ENCODE assay signal across 9 mouse cellular contexts in genomic region chrX:100597439-100597838, GRCm38 (mm10). TPM values are rescaled to one million over a fixed set of nuclear protein-coding genes. Genes with fewer than 3 reads are reported as not detected.
DNase-seq lines count a peak whose midpoint lies in the region; ATAC-seq and TF ChIP-seq lines count a peak whose summit lies in the region.
"Had no signal": no experiment of that assay in that cellular context is flagged by ENCODE, and none has a peak within 500 bp of the region (broad histone marks: within the 10 kb centered on the region; RNA-seq: fewer than 3 reads in every experiment).

No protein-coding gene starts in this region.

- H3K27ac ChIP-seq in liver, adult 2 months (replicated peaks; ENCODE audit: insufficient read depth, low read depth, low read length) = no peak overlapping the region
- H3K27ac ChIP-seq in liver, embryonic 11.5 days (ENCODE audit: low read depth, low read length) = no peak overlapping the region
- H3K27ac ChIP-seq in forebrain, postnatal 0 days (ENCODE audit: low read depth, low read length) = no peak overlapping the region
- no peak overlapping the region for H3K27ac ChIP-seq in lung, embryonic 14.5 days (ENCODE audit: low read depth)

- TF ChIP-seq POLR2A in liver, adult 2 months (IDR thresholded peaks at IDR 0.05; ENCODE audit: extremely low read depth, insufficient read depth, low read length) = no peak

- no peak for ATAC-seq in liver, embryonic 11.5 days (replicated peaks; ENCODE audit: low FRiP score)
- ATAC-seq in forebrain, postnatal 0 days = peak; percentile 50; the same call in 1 of the 2 replicates
- ATAC-seq in lung, embryonic 14.5 days (ENCODE audit: insufficient read depth) = peak; percentile 62; the same call in 1 of the 2 replicates

- H3K27me3 ChIP-seq in liver, adult 2 months (ENCODE audit: control insufficient read depth, insufficient read depth, low read length) = no peaks in the 10 kb centered on the region
- H3K27me3 ChIP-seq in liver, embryonic 11.5 days (replicated peaks; ENCODE audit: control insufficient read depth, insufficient read depth, low read length) = peaks cover 18% of the 10 kb centered on the region
- no peaks in the 10 kb centered on the region for H3K27me3 ChIP-seq in forebrain, postnatal 0 days (ENCODE audit: insufficient read depth, low read length)
- no peaks in the 10 kb centered on the region for H3K27me3 ChIP-seq in lung, embryonic 14.5 days (ENCODE audit: insufficient read depth, low read length)

- peak; percentile 62 for DNase-seq in liver, adult 2 months (ENCODE audit: extremely low read depth, low read depth, low spot score)
- no peak for DNase-seq in liver, embryonic 11.5 days (ENCODE audit: low spot score)
- DNase-seq in adrenal gland, adult 2 months = peak; percentile 41
- peak; percentile 31 for DNase-seq in forebrain, postnatal 0 days
- peak; percentile 74 for DNase-seq in kidney, postnatal 10 days
- DNase-seq in lung, embryonic 14.5 days = peak; percentile 72
- DNase-seq in yolk sac, embryonic 10.5 days (ENCODE audit: low spot score) = peak; percentile 10
- DNase-seq in thymus, postnatal 0 days (ENCODE audit: low spot score) = no peak

- H3K9ac ChIP-seq in liver, adult 2 months (ENCODE audit: low read depth, low read length) = no peak overlapping the region
- no peak overlapping the region for H3K9ac ChIP-seq in liver, embryonic 11.5 days (ENCODE audit: low read depth, low read length)
- no peak overlapping the region for H3K9ac ChIP-seq in forebrain, postnatal 0 days
- H3K9ac ChIP-seq in lung, embryonic 14.5 days = no peak overlapping the region

- no peaks in the 10 kb centered on the region; the same call in 1 of the 2 replicates for H3K79me2 ChIP-seq in liver, adult 2 months (ENCODE audit: control insufficient read depth, insufficient read depth, low read length)

- no peak overlapping the region for H3K4me3 ChIP-seq in liver, adult 2 months (ENCODE audit: insufficient read depth, low read depth, low read length)
- no peak overlapping the region for H3K4me3 ChIP-seq in liver, embryonic 11.5 days (ENCODE audit: low read depth, low read length)
- H3K4me3 ChIP-seq in forebrain, postnatal 0 days (ENCODE audit: low read depth, low read length) = no peak overlapping the region
- no peak overlapping the region for H3K4me3 ChIP-seq in lung, embryonic 14.5 days (ENCODE audit: low read depth, low read length)

- H3K36me3 ChIP-seq in liver, adult 2 months (ENCODE audit: control insufficient read depth, insufficient read depth, low read length) = no peaks in the 10 kb centered on the region
- H3K36me3 ChIP-seq in liver, embryonic 11.5 days (ENCODE audit: control insufficient read depth, insufficient read depth, low read length) = no peaks in the 10 kb centered on the region
- no peaks in the 10 kb centered on the region for H3K36me3 ChIP-seq in forebrain, postnatal 0 days (ENCODE audit: insufficient read depth)
- H3K36me3 ChIP-seq in lung, embryonic 14.5 days (ENCODE audit: insufficient read depth) = no peaks in the 10 kb centered on the region

- peak; percentile 79 for TF ChIP-seq CTCF in liver, adult 2 months (IDR thresholded peaks at IDR 0.05; ENCODE audit: low read depth, low read length)
- peak; percentile 60 for TF ChIP-seq CTCF in forebrain, postnatal 0 days (IDR thresholded peaks at IDR 0.05; ENCODE audit: low read depth)
- TF ChIP-seq CTCF in lung, embryonic 14.5 days (IDR thresholded peaks at IDR 0.05; ENCODE audit: low read depth) = peak; percentile 57

- no peak overlapping the region for H3K4me2 ChIP-seq in liver, embryonic 11.5 days
- H3K4me2 ChIP-seq in forebrain, postnatal 0 days (ENCODE audit: low read depth) = no peak overlapping the region
- H3K4me2 ChIP-seq in lung, embryonic 14.5 days = no peak overlapping the region

- H3K4me1 ChIP-seq in liver, adult 2 months (ENCODE audit: control insufficient read depth, insufficient read depth, low read length) = no peaks in the 10 kb centered on the region; the same call in 1 of the 2 replicates
- H3K4me1 ChIP-seq in liver, embryonic 11.5 days (replicated peaks; ENCODE audit: control insufficient read depth, insufficient read depth, low read length) = no peaks in the 10 kb centered on the region
- no peaks in the 10 kb centered on the region for H3K4me1 ChIP-seq in forebrain, postnatal 0 days (ENCODE audit: insufficient read depth)
- no peaks in the 10 kb centered on the region for H3K4me1 ChIP-seq in lung, embryonic 14.5 days (ENCODE audit: insufficient read depth)

- H3K9me3 ChIP-seq in liver, embryonic 11.5 days (ENCODE audit: control insufficient read depth, low read length) = no peaks in the 10 kb centered on the region
- no peaks in the 10 kb centered on the region for H3K9me3 ChIP-seq in forebrain, postnatal 0 days (ENCODE audit: low read length)
- no peaks in the 10 kb centered on the region for H3K9me3 ChIP-seq in lung, embryonic 14.5 days (ENCODE audit: low read depth, low read length)

- WGBS in liver, adult 2 months = 23% methylated on average over 5 of the region's 5 CpGs
- 25% methylated on average over 5 of the region's 5 CpGs for WGBS in liver, embryonic 11.5 days
- WGBS in forebrain, postnatal 0 days = 32% methylated on average over 5 of the region's 5 CpGs
- 15% methylated on average over 5 of the region's 5 CpGs for WGBS in lung, embryonic 14.5 days

RNA-seq across cellular contexts. Expression of gene P2ry4, which starts 2.8 kb away (rescaled TPM):
- 12.2 and 15.9 TPM in 2 replicates for total RNA-seq in liver, adult 2 months (2014; rRNA removed)
- 14.7 and 20.4 TPM in 2 replicates for polyA plus RNA-seq in liver, adult 2 months (2012; rRNA removed)
- 0.06 TPM in 1 of 2 replicates, not detected in the other for polyA plus RNA-seq in liver, embryonic 11.5 days (2014; fragmentation: Nextera tagmentation; extraction: Ambion mirVana)
- total RNA-seq in adrenal gland, adult 2 months (2021) = under 1 TPM in 1 of 2 experiments, not detected in 1; 0.09 TPM
- not detected in 2 replicates for polyA plus RNA-seq in adrenal gland, adult 2 months (2012; rRNA removed)
- not detected in 2 replicates for total RNA-seq in forebrain, postnatal 0 days (2014; rRNA removed)
- not detected in 2 replicates for polyA plus RNA-seq in forebrain, postnatal 0 days (2015; fragmentation: Nextera tagmentation; extraction: Ambion mirVana)
- not detected in 2 replicates for polyA plus RNA-seq in lung, embryonic 14.5 days (2014; fragmentation: Nextera tagmentation; extraction: Ambion mirVana)
- 0.03 TPM in 1 of 2 replicates, not detected in the other for polyA plus RNA-seq in thymus, postnatal 0 days (2015; fragmentation: Nextera tagmentation; extraction: Ambion mirVana)
- polyA plus RNA-seq: lung, embryonic 16.5 days had no signal

RNA-seq across cellular contexts. Expression of gene Arr3, which starts 7.9 kb away (rescaled TPM):
- total RNA-seq in liver, adult 2 months (2014; rRNA removed) = not detected in 2 replicates
- not detected in 2 replicates for polyA plus RNA-seq in liver, adult 2 months (2012; rRNA removed)
- polyA plus RNA-seq in liver, embryonic 11.5 days (2014; fragmentation: Nextera tagmentation; extraction: Ambion mirVana) = not detected in 2 replicates
- total RNA-seq in adrenal gland, adult 2 months (2021) = not detected
- polyA plus RNA-seq in adrenal gland, adult 2 months (2012; rRNA removed) = not detected in 2 replicates
- not detected in 2 replicates for total RNA-seq in forebrain, postnatal 0 days (2014; rRNA removed)
- 0.23 TPM in 1 of 2 replicates, not detected in the other for polyA plus RNA-seq in forebrain, postnatal 0 days (2015; fragmentation: Nextera tagmentation; extraction: Ambion mirVana)
- polyA plus RNA-seq in lung, embryonic 14.5 days (2014; fragmentation: Nextera tagmentation; extraction: Ambion mirVana) = not detected in 2 replicates
- polyA plus RNA-seq in thymus, postnatal 0 days (2015; fragmentation: Nextera tagmentation; extraction: Ambion mirVana) = not detected in 2 replicates
- polyA plus RNA-seq: lung, embryonic 16.5 days had no signal

RNA-seq across cellular contexts. Expression of gene Awat1, which starts 25.4 kb away (rescaled TPM):
- not detected in 2 replicates for total RNA-seq in liver, adult 2 months (2014; rRNA removed)
- not detected in 2 replicates for polyA plus RNA-seq in liver, adult 2 months (2012; rRNA removed)
- not detected in 2 replicates for polyA plus RNA-seq in liver, embryonic 11.5 days (2014; fragmentation: Nextera tagmentation; extraction: Ambion mirVana)
- not detected for total RNA-seq in adrenal gland, adult 2 months (2021)
- not detected in 2 replicates for polyA plus RNA-seq in adrenal gland, adult 2 months (2012; rRNA removed)
- total RNA-seq in forebrain, postnatal 0 days (2014; rRNA removed) = not detected in 2 replicates
- not detected in 2 replicates for polyA plus RNA-seq in forebrain, postnatal 0 days (2015; fragmentation: Nextera tagmentation; extraction: Ambion mirVana)
- not detected in 2 replicates for polyA plus RNA-seq in lung, embryonic 14.5 days (2014; fragmentation: Nextera tagmentation; extraction: Ambion mirVana)
- polyA plus RNA-seq in thymus, postnatal 0 days (2015; fragmentation: Nextera tagmentation; extraction: Ambion mirVana) = 0.09 TPM in 1 of 2 replicates, not detected in the other
- polyA plus RNA-seq: lung, embryonic 16.5 days had no signal

RNA-seq across cellular contexts. Expression of gene Kif4, which starts 28.1 kb away (rescaled TPM):
- total RNA-seq in liver, adult 2 months (2014; rRNA removed) = 0.37 and 0.54 TPM in 2 replicates
- polyA plus RNA-seq in liver, adult 2 months (2012; rRNA removed) = 0.02 TPM in 2 replicates
- polyA plus RNA-seq in liver, embryonic 11.5 days (2014; fragmentation: Nextera tagmentation; extraction: Ambion mirVana) = 33.5 and 35.6 TPM in 2 replicates
- under 1 TPM; 0.35 to 0.86 TPM for total RNA-seq in adrenal gland, adult 2 months (2021)
- polyA plus RNA-seq in adrenal gland, adult 2 months (2012; rRNA removed) = 0.03 and 0.20 TPM in 2 replicates
- 6.4 and 6.7 TPM in 2 replicates for total RNA-seq in forebrain, postnatal 0 days (2014; rRNA removed)
- 3.1 and 3.8 TPM in 2 replicates for polyA plus RNA-seq in forebrain, postnatal 0 days (2015; fragmentation: Nextera tagmentation; extraction: Ambion mirVana)
- 41.5 and 45.0 TPM in 2 replicates for polyA plus RNA-seq in lung, embryonic 14.5 days (2014; fragmentation: Nextera tagmentation; extraction: Ambion mirVana)
- polyA plus RNA-seq in thymus, postnatal 0 days (2015; fragmentation: Nextera tagmentation; extraction: Ambion mirVana) = 21.7 and 22.0 TPM in 2 replicates

RNA-seq across cellular contexts. Expression of gene Pdzd11, which starts 28.9 kb away (rescaled TPM):
- total RNA-seq in liver, adult 2 months (2014; rRNA removed) = 18.3 and 20.0 TPM in 2 replicates
- 10.2 and 13.3 TPM in 2 replicates for polyA plus RNA-seq in liver, adult 2 months (2012; rRNA removed)
- polyA plus RNA-seq in liver, embryonic 11.5 days (2014; fragmentation: Nextera tagmentation; extraction: Ambion mirVana) = 88.5 and 97.0 TPM in 2 replicates
- total RNA-seq in adrenal gland, adult 2 months (2021) = 10 to 100 TPM; 57.9 to 58.0 TPM
- 10.4 and 10.6 TPM in 2 replicates for polyA plus RNA-seq in adrenal gland, adult 2 months (2012; rRNA removed)
- total RNA-seq in forebrain, postnatal 0 days (2014; rRNA removed) = 39.2 and 41.2 TPM in 2 replicates
- polyA plus RNA-seq in forebrain, postnatal 0 days (2015; fragmentation: Nextera tagmentation; extraction: Ambion mirVana) = 80.8 and 83.8 TPM in 2 replicates
- polyA plus RNA-seq in lung, embryonic 14.5 days (2014; fragmentation: Nextera tagmentation; extraction: Ambion mirVana) = 100 and 105 TPM in 2 replicates
- 84.8 and 91.9 TPM in 2 replicates for polyA plus RNA-seq in thymus, postnatal 0 days (2015; fragmentation: Nextera tagmentation; extraction: Ambion mirVana)

Comparison
In these comparisons a context has a peak if more than half of its experiments do, and no peak if none do; other contexts are left out.
1. DNase-seq: peak in liver, adult 2 months (single experiment), adrenal gland, adult 2 months (single experiment), forebrain, postnatal 0 days (single experiment), kidney, postnatal 10 days (single experiment), lung, embryonic 14.5 days (single experiment) and yolk sac, embryonic 10.5 days (single experiment); none in liver, embryonic 11.5 days (single experiment) and thymus, postnatal 0 days (single experiment).
2. RNA of gene P2ry4, which starts 2.8 kb away (polyA plus RNA-seq): 14.7 to 20.4 TPM in liver, adult 2 months; 0.03 TPM in thymus, postnatal 0 days, 0.06 TPM in liver, embryonic 11.5 days, not detected in adrenal gland, adult 2 months, not detected in forebrain, postnatal 0 days and not detected in lung, embryonic 14.5 days; every median in the first group is over 10 times any median in the second.
3. Peak in every context shown above with its lines, with median percentiles within 50 percentile points of each other: CTCF ChIP-seq.